Mouse (Mus musculus): ENCODE measurements around the gene Zfp202. TPM values are rescaled to one million over a fixed set of nuclear protein-coding genes. Genes with fewer than 3 reads are reported as not detected.

The Zfp202 gene
- polyA plus RNA-seq, 1 experiment from 2014 or later = 10.9 TPM

- no peak overlapping the region for H3K9ac ChIP-seq
- H3K36me3 ChIP-seq = no peaks in the 10 kb centered on the region
- ATAC-seq (ENCODE audit: low FRiP score, low read depth) = no peak
- peaks cover 3% of the 10 kb centered on the region; the same call in 1 of the 2 replicates for H3K4me1 ChIP-seq (replicated peaks)
- no peak overlapping the region for H3K4me2 ChIP-seq
- 74% methylated on average over 4 of the region's 4 CpGs for WGBS
- H3K27me3 ChIP-seq = no peaks in the 10 kb centered on the region
- H3K9me3 ChIP-seq = no peaks in the 10 kb centered on the region
- H3K4me3 ChIP-seq = no peak overlapping the region
- no peak overlapping the region for H3K27ac ChIP-seq (replicated peaks)
Measured at GRCm38 (mm10) chr9:40224289-40224688, 32.2 kb downstream of the Zfp202 start.

GRCm38 (mm10) chr9:40227874-40228789 is 36.0 kb downstream of the Zfp202 start:
- Histone ChIP-seq H3K27ac (replicated peaks) (no peak overlapping the region), H3K9ac (no peak overlapping the region), H3K36me3 (no peaks in the 10 kb centered on the region), H3K4me2 (no peak overlapping the region), H3K4me3 (no peak overlapping the region), H3K4me1 (replicated peaks) (peaks cover 3% of the 10 kb centered on the region; the same call in 1 of the 2 replicates), H3K27me3 (no peaks in the 10 kb centered on the region), H3K9me3 (no peaks in the 10 kb centered on the region)
- peak; percentile 88 for ATAC-seq (ENCODE audit: low FRiP score, low read depth)
- WGBS = 71% methylated on average over 10 of the region's 10 CpGs

- Histone ChIP-seq H3K4me1 (replicated peaks) (peaks cover 3% of the 10 kb centered on the region; the same call in 1 of the 2 replicates), H3K27me3 (no peaks in the 10 kb centered on the region), H3K4me3 (no peak overlapping the region), H3K36me3 (no peaks in the 10 kb centered on the region), H3K4me2 (no peak overlapping the region), H3K9me3 (no peaks in the 10 kb centered on the region), H3K9ac (no peak overlapping the region), H3K27ac (replicated peaks) (no peak overlapping the region)
- WGBS = 45% methylated on average over 6 of the region's 6 CpGs
- ATAC-seq (ENCODE audit: low FRiP score, low read depth) = no peak
Measured at GRCm38 (mm10) chr9:40228804-40229331, 36.8 kb downstream of the Zfp202 start.

GRCm38 (mm10) chr9:40229479-40229878 is 37.4 kb downstream of the Zfp202 start:
- Histone ChIP-seq H3K27ac (replicated peaks) (no peak overlapping the region), H3K4me1 (replicated peaks) (peaks cover 3% of the 10 kb centered on the region; the same call in 1 of the 2 replicates), H3K4me2 (no peak overlapping the region), H3K9ac (no peak overlapping the region), H3K36me3 (no peaks in the 10 kb centered on the region), H3K4me3 (no peak overlapping the region), H3K9me3 (no peaks in the 10 kb centered on the region), H3K27me3 (no peaks in the 10 kb centered on the region)
- ATAC-seq (ENCODE audit: low FRiP score, low read depth) = no peak
- 51% methylated on average over 5 of the region's 5 CpGs for WGBS

GRCm38 (mm10) chr9:40231019-40231418 is 38.9 kb downstream of the Zfp202 start:
- H3K4me2 ChIP-seq = no peak overlapping the region
- H3K36me3 ChIP-seq = no peaks in the 10 kb centered on the region
- 81% methylated on average over 3 of the region's 3 CpGs for WGBS
- ATAC-seq (ENCODE audit: low FRiP score, low read depth) = no peak
- H3K4me1 ChIP-seq (replicated peaks) = peaks cover 3% of the 10 kb centered on the region; the same call in 1 of the 2 replicates
- no peak overlapping the region for H3K9ac ChIP-seq
- H3K9me3 ChIP-seq = no peaks in the 10 kb centered on the region
- H3K27ac ChIP-seq (replicated peaks) = no peak overlapping the region
- no peaks in the 10 kb centered on the region for H3K27me3 ChIP-seq
- H3K4me3 ChIP-seq = no peak overlapping the region

- no peak overlapping the region for H3K4me2 ChIP-seq
- no peak overlapping the region for H3K27ac ChIP-seq (replicated peaks)
- WGBS = 55% methylated on average over 10 of the region's 10 CpGs
- H3K9me3 ChIP-seq = no peaks in the 10 kb centered on the region
- no peaks in the 10 kb centered on the region for H3K27me3 ChIP-seq
- H3K9ac ChIP-seq = no peak overlapping the region
- H3K36me3 ChIP-seq = no peaks in the 10 kb centered on the region
- H3K4me1 ChIP-seq (replicated peaks) = no peaks in the 10 kb centered on the region
- H3K4me3 ChIP-seq = no peak overlapping the region
- no peak for ATAC-seq (ENCODE audit: low FRiP score, low read depth)
Measured at GRCm38 (mm10) chr9:40234233-40235072, 42.3 kb downstream of the Zfp202 start.

GRCm38 (mm10) chr9:40235220-40235619 is 43.1 kb downstream of the Zfp202 start:
- Histone ChIP-seq H3K27ac (replicated peaks) (no peak overlapping the region), H3K36me3 (no peaks in the 10 kb centered on the region), H3K27me3 (no peaks in the 10 kb centered on the region), H3K4me2 (no peak overlapping the region), H3K4me3 (no peak overlapping the region), H3K9ac (no peak overlapping the region), H3K9me3 (no peaks in the 10 kb centered on the region), H3K4me1 (replicated peaks) (no peaks in the 10 kb centered on the region)
- no peak for ATAC-seq (ENCODE audit: low FRiP score, low read depth)
- 84% methylated on average over 7 of the region's 7 CpGs for WGBS

GRCm38 (mm10) chr9:40239749-40240148 is 47.6 kb downstream of the Zfp202 start:
- H3K4me3 ChIP-seq = no peak overlapping the region
- H3K27ac ChIP-seq (replicated peaks) = no peak overlapping the region
- peaks cover 21% of the 10 kb centered on the region for H3K4me1 ChIP-seq (replicated peaks)
- no peaks in the 10 kb centered on the region for H3K9me3 ChIP-seq
- no peak overlapping the region for H3K9ac ChIP-seq
- 23% methylated on average over 4 of the region's 4 CpGs for WGBS
- H3K27me3 ChIP-seq = no peaks in the 10 kb centered on the region
- ATAC-seq (ENCODE audit: low FRiP score, low read depth) = no peak
- H3K4me2 ChIP-seq = no peak overlapping the region
- no peaks in the 10 kb centered on the region for H3K36me3 ChIP-seq

GRCm38 (mm10) chr9:40240311-40240710 is 48.2 kb downstream of the Zfp202 start:
- Histone ChIP-seq H3K4me1 (replicated peaks) (peaks cover 22% of the 10 kb centered on the region), H3K36me3 (no peaks in the 10 kb centered on the region), H3K27me3 (no peaks in the 10 kb centered on the region), H3K4me3 (no peak overlapping the region), H3K9me3 (no peaks in the 10 kb centered on the region), H3K9ac (no peak overlapping the region), H3K4me2 (no peak overlapping the region), H3K27ac (replicated peaks) (no peak overlapping the region)
- WGBS = 32% methylated on average over 5 of the region's 5 CpGs
- no peak for ATAC-seq (ENCODE audit: low FRiP score, low read depth)

GRCm38 (mm10) chr9:40241223-40241801 is 49.2 kb downstream of the Zfp202 start:
- Histone ChIP-seq H3K27ac (replicated peaks) (peak overlapping the region; percentile 94), H3K9ac (peak overlapping the region; percentile 35), H3K4me2 (peak overlapping the region; percentile 59), H3K27me3 (no peaks in the 10 kb centered on the region), H3K4me1 (replicated peaks) (peaks cover 31% of the 10 kb centered on the region), H3K9me3 (no peaks in the 10 kb centered on the region), H3K36me3 (no peaks in the 10 kb centered on the region), H3K4me3 (peak overlapping the region; percentile 38)
- WGBS = under 1% methylated on average over 15 of the region's 15 CpGs
- peak; percentile 87 for ATAC-seq (ENCODE audit: low FRiP score, low read depth)

- H3K4me1 ChIP-seq (replicated peaks) = peaks cover 34% of the 10 kb centered on the region
- H3K9ac ChIP-seq = peak overlapping the region; percentile 35
- H3K4me3 ChIP-seq = peak overlapping the region; percentile 38
- 51% methylated on average over 13 of the region's 13 CpGs for WGBS
- peak overlapping the region; percentile 94 for H3K27ac ChIP-seq (replicated peaks)
- no peaks in the 10 kb centered on the region for H3K27me3 ChIP-seq
- no peaks in the 10 kb centered on the region for H3K36me3 ChIP-seq
- H3K4me2 ChIP-seq = peak overlapping the region; percentile 59
- no peaks in the 10 kb centered on the region for H3K9me3 ChIP-seq
- peak; percentile 76 for ATAC-seq (ENCODE audit: low FRiP score, low read depth)
Measured at GRCm38 (mm10) chr9:40241951-40242888, 50.1 kb downstream of the Zfp202 start.

Measured in hindbrain, embryonic 15.5 days (tissue).